In genomic region chr2:152024883-152025422, GRCm38 (mm10) we compare ENCODE assay signal across 17 mouse cellular contexts. TPM values are rescaled to one million over a fixed set of nuclear protein-coding genes. Genes with fewer than 3 reads are reported as not detected.
A peak's percentile ranks its signal among the peaks of the same experiment; 100 is the strongest.
DNase-seq lines count a peak whose midpoint lies in the region; ATAC-seq and TF ChIP-seq lines count a peak whose summit lies in the region.
"Had no signal": no experiment of that assay in that cellular context is flagged by ENCODE, and none has a peak within 500 bp of the region (broad histone marks: within the 10 kb centered on the region; RNA-seq: fewer than 3 reads in every experiment).

No protein-coding gene starts in this region.

- no peak overlapping the region for H3K4me3 ChIP-seq in embryonic facial prominence, embryonic 12.5 days
- H3K4me3 ChIP-seq in hindbrain, postnatal 0 days (ENCODE audit: low read length): no peak overlapping the region
- H3K4me3 ChIP-seq in neural tube, embryonic 12.5 days: no peak overlapping the region
- H3K4me3 ChIP-seq: lung, embryonic 15.5 days had no signal

- H3K27me3 ChIP-seq in embryonic facial prominence, embryonic 12.5 days: peaks cover 2% of the 10 kb centered on the region
- H3K27me3 ChIP-seq in hindbrain, postnatal 0 days (ENCODE audit: insufficient read depth, low read length): no peaks in the 10 kb centered on the region
- peaks cover 4% of the 10 kb centered on the region; the same call in 1 of the 2 replicates for H3K27me3 ChIP-seq in neural tube, embryonic 12.5 days (replicated peaks)

- peak; percentile 46 for DNase-seq in embryo, embryonic 11 days
- DNase-seq in hindbrain, postnatal 0 days (ENCODE audit: low spot score): no peak
- no peak for DNase-seq in urinary bladder, postnatal 36 days (ENCODE audit: low spot score in 2 of 2)
- no peak for DNase-seq in Muller cell, postnatal 12 days (ENCODE audit: inconsistent ontology term)
- DNase-seq: cerebellum, adult 11 months; gastrocnemius, postnatal 14 days; heart, postnatal 36 days; kidney, adult 8-10 months; thymus, adult 18-20 months had no signal

- no peaks in the 10 kb centered on the region for H3K9me3 ChIP-seq in embryonic facial prominence, embryonic 12.5 days
- H3K9me3 ChIP-seq in hindbrain, postnatal 0 days (ENCODE audit: low read length): no peaks in the 10 kb centered on the region
- no peaks in the 10 kb centered on the region for H3K9me3 ChIP-seq in neural tube, embryonic 12.5 days
- H3K9me3 ChIP-seq: lung, embryonic 15.5 days had no signal

- H3K9ac ChIP-seq in embryonic facial prominence, embryonic 12.5 days: no peak overlapping the region
- peak overlapping the region; percentile 25; the same call in 1 of the 2 replicates for H3K9ac ChIP-seq in hindbrain, postnatal 0 days (replicated peaks; ENCODE audit: low read length)
- H3K9ac ChIP-seq in neural tube, embryonic 12.5 days: 0 out of 2 replicates have a peak overlapping the region, but pooled peaks have one; percentile 21
- H3K9ac ChIP-seq: lung, embryonic 15.5 days had no signal

- peak; percentile 43; the same call in 1 of the 2 replicates for ATAC-seq in embryonic facial prominence, embryonic 12.5 days (ENCODE audit: insufficient number of reproducible peaks, insufficient read depth, low FRiP score, low TSS enrichment)
- ATAC-seq in hindbrain, postnatal 0 days: peak; percentile 35; the same call in 1 of the 2 replicates
- ATAC-seq in neural tube, embryonic 12.5 days (ENCODE audit: low FRiP score, low read depth): peak; percentile 56
- no peak for ATAC-seq in erythroid progenitor cell, adult 5-6 weeks (replicated peaks; ENCODE audit: low FRiP score, poor library complexity, severe bottlenecking)

- TF ChIP-seq CTCF in hindbrain, postnatal 0 days (IDR thresholded peaks at IDR 0.05; ENCODE audit: low read depth): no peak

- no peaks in the 10 kb centered on the region for H3K36me3 ChIP-seq in embryonic facial prominence, embryonic 12.5 days
- H3K36me3 ChIP-seq in hindbrain, postnatal 0 days (ENCODE audit: insufficient read depth, low read length): no peaks in the 10 kb centered on the region
- no peaks in the 10 kb centered on the region for H3K36me3 ChIP-seq in neural tube, embryonic 12.5 days
- H3K36me3 ChIP-seq: lung, embryonic 15.5 days had no signal

- no peak overlapping the region for H3K27ac ChIP-seq in embryonic facial prominence, embryonic 12.5 days
- H3K27ac ChIP-seq in hindbrain, postnatal 0 days: no peak overlapping the region
- peak overlapping the region; percentile 53; the same call in 1 of the 2 replicates for H3K27ac ChIP-seq in neural tube, embryonic 12.5 days
- H3K27ac ChIP-seq: lung, embryonic 15.5 days had no signal

- no peaks in the 10 kb centered on the region for H3K4me1 ChIP-seq in embryonic facial prominence, embryonic 12.5 days
- H3K4me1 ChIP-seq in hindbrain, postnatal 0 days (ENCODE audit: insufficient read depth, low read length): no peaks in the 10 kb centered on the region
- peaks cover 12% of the 10 kb centered on the region for H3K4me1 ChIP-seq in neural tube, embryonic 12.5 days

- 59% methylated on average over 11 of the region's 11 CpGs for WGBS in embryonic facial prominence, embryonic 12.5 days
- 37% methylated on average over 11 of the region's 11 CpGs for whole genome bisulfite sequencing in hindbrain, postnatal 0 days
- WGBS in neural tube, embryonic 12.5 days: 35% methylated on average over 11 of the region's 11 CpGs

- H3K4me2 ChIP-seq in embryonic facial prominence, embryonic 12.5 days (replicated peaks): no peak overlapping the region
- H3K4me2 ChIP-seq in hindbrain, postnatal 0 days (ENCODE audit: low read depth, low read length): 0 out of 2 replicates have a peak overlapping the region, but pooled peaks have one; percentile 2
- H3K4me2 ChIP-seq in neural tube, embryonic 12.5 days (replicated peaks): peak overlapping the region; percentile 28
- H3K4me2 ChIP-seq: heart, embryonic 11.5 days; lung, embryonic 15.5 days had no signal

RNA-seq across cellular contexts. Expression of gene Slc52a3, which starts 28.6 kb away (rescaled TPM):
- polyA plus RNA-seq in embryonic facial prominence, embryonic 12.5 days (2016; fragmentation: Nextera tagmentation; extraction: Ambion mirVana): 1.2 TPM in 2 replicates
- 2.7 and 3.1 TPM in 2 replicates for total RNA-seq in hindbrain, postnatal 0 days (2014; rRNA removed)
- polyA plus RNA-seq in hindbrain, postnatal 0 days (2015; fragmentation: Nextera tagmentation; extraction: Ambion mirVana): 2.6 and 2.7 TPM in 2 replicates
- polyA plus RNA-seq in neural tube, embryonic 12.5 days (2016; fragmentation: Nextera tagmentation; extraction: Ambion mirVana): 1.1 and 1.3 TPM in 2 replicates
- not detected in 2 replicates for total RNA-seq in erythroid progenitor cell, adult 5-6 weeks (2015; ENCODE audit: low replicate concordance)
- total RNA-seq in erythroid progenitor cell, adult 5-6 weeks (2017; ENCODE audit: low replicate concordance): 0.26 TPM in 1 of 2 replicates, not detected in the other

RNA-seq across cellular contexts. Expression of gene Fam110a, which starts 44.9 kb away (rescaled TPM):
- 34.6 and 36.2 TPM in 2 replicates for polyA plus RNA-seq in embryonic facial prominence, embryonic 12.5 days (2016; fragmentation: Nextera tagmentation; extraction: Ambion mirVana)
- total RNA-seq in hindbrain, postnatal 0 days (2014; rRNA removed): 25.4 and 27.3 TPM in 2 replicates
- polyA plus RNA-seq in hindbrain, postnatal 0 days (2015; fragmentation: Nextera tagmentation; extraction: Ambion mirVana): 35.8 and 36.5 TPM in 2 replicates
- polyA plus RNA-seq in neural tube, embryonic 12.5 days (2016; fragmentation: Nextera tagmentation; extraction: Ambion mirVana): 91.5 and 94.3 TPM in 2 replicates
- total RNA-seq in erythroid progenitor cell, adult 5-6 weeks (2015; ENCODE audit: low replicate concordance): 1.3 and 4.7 TPM in 2 replicates
- 1.8 and 3.6 TPM in 2 replicates for total RNA-seq in erythroid progenitor cell, adult 5-6 weeks (2017; ENCODE audit: low replicate concordance)

RNA-seq across cellular contexts. Expression of gene Scrt2, which starts 56.4 kb away (rescaled TPM):
- polyA plus RNA-seq in embryonic facial prominence, embryonic 12.5 days (2016; fragmentation: Nextera tagmentation; extraction: Ambion mirVana): 1.4 and 1.9 TPM in 2 replicates
- 13.3 and 18.4 TPM in 2 replicates for total RNA-seq in hindbrain, postnatal 0 days (2014; rRNA removed)
- polyA plus RNA-seq in hindbrain, postnatal 0 days (2015; fragmentation: Nextera tagmentation; extraction: Ambion mirVana): 4.1 and 4.4 TPM in 2 replicates
- 34.5 and 35.4 TPM in 2 replicates for polyA plus RNA-seq in neural tube, embryonic 12.5 days (2016; fragmentation: Nextera tagmentation; extraction: Ambion mirVana)
- total RNA-seq in erythroid progenitor cell, adult 5-6 weeks (2015; ENCODE audit: low replicate concordance): not detected in 2 replicates
- not detected in 2 replicates for total RNA-seq in erythroid progenitor cell, adult 5-6 weeks (2017; ENCODE audit: low replicate concordance)
- total RNA-seq: heart, postnatal 36 days; liver, adult 2 months; megakaryocyte-erythroid progenitor cell, adult 5-6 weeks had no signal
- polyA plus RNA-seq: large intestine, adult 2 months; liver, adult 2 months; lung, embryonic 15.5 days had no signal
